Mouse (Mus musculus): ENCODE results near the gene Tubgcp6.

Tubgcp6 gene

DNA sequence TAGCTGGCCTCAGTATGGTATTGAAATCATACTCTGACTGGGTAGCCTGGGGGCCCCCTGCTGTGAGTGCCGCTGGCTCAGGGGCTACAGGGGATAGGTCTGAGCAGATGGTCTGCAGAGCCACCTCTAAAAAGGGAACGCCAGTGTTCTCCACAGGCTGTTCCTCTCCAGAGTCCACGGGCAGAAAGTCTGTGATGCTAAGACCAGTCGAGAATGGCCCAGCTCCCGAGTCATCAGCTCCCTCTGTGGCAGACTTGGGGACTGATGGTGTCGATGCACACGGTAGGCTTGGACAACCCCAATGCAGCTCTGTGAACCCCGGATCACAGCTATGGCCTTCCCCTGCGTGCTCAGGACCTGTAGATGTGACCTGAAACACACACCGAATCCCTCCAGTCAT lies 19.0 kb downstream of the Tubgcp6 start:
- no peak for DNase-seq (ENCODE audit: low spot score in 2 of 2)

DNA sequence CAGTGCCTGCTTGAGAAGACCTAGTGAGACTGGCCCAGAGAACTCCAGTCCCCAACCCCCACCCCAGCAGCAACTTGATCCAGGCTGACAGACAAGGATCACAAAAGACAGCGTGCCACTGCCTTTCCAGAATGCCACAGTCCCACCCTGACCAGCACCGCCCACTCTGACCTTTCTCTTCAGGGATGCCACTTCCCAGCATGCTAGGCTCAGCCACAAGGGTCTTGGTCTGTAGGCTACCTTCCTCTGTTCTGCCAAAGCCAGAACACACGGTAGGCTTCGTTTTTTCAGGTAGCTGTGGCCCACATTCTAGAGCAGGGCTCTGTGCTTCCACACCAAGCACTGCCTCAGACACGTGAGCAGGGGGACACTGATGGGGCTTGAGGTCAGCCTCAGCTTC lies 20.3 kb downstream of the Tubgcp6 start:
- no peak for DNase-seq (ENCODE audit: low spot score in 2 of 2)

DNA sequence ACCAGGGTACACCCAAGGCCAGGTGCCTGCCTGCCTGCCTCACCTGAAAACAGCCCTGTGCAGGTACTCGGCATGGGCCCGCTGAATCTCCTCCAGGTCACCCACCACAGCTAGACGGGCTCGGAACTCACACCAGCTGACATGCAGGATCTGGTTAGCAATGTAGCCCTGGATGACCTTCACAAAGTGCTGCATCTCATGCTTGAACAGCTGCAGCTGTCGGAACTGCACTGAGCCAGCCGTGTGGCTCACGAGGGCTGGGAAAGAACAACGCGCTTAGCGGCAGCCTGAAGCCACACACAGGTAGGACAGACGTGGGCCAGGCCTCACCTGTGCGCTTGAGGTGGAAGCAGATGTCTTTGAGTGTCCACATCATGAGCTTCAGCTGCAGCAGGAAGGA lies 22.1 kb downstream of the Tubgcp6 start:
- no peak for DNase-seq (ENCODE audit: low spot score in 2 of 2)

DNA sequence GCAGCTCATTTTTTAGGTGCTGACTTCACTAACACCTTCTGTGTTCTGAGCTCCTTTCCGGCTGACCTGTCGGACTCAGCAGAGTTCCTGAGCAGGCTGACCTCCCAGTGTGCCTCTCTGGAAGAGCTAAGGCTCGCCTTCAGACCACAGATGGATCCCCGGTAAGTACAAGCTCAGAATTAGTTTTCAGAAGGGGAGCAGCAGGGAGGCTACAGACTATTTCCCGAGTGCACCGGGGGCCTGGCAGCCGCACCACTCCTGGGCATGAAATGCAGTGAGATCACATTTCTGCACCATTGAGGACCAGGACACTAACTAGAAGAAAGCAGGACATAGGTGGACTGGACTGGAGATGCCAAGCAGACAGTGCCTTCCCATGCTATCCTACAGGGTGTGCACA lies 24.3 kb downstream of the Tubgcp6 start:
- no peak for DNase-seq (ENCODE audit: low spot score in 2 of 2)

DNA sequence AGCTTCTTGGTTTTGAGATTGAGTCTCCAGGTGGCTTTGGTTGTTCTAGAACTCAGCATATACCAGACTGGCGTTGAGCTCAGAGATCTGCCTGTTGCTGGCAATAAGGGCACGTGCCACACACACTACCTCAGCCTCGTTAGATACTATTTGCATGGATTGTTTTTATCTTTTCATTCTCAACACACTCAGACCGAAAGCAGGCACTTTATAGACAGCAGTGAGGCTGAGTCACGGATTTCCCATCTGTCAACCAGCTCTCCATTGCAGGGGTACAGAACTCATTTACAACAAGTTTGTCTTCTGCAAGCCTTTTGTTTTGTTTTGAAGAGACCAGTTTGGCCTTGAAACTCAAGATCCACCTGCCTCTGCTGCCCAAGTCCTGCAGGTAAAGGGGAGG lies 25.5 kb downstream of the Tubgcp6 start:
- DNase-seq (ENCODE audit: low spot score in 2 of 2), result no peak

DNA sequence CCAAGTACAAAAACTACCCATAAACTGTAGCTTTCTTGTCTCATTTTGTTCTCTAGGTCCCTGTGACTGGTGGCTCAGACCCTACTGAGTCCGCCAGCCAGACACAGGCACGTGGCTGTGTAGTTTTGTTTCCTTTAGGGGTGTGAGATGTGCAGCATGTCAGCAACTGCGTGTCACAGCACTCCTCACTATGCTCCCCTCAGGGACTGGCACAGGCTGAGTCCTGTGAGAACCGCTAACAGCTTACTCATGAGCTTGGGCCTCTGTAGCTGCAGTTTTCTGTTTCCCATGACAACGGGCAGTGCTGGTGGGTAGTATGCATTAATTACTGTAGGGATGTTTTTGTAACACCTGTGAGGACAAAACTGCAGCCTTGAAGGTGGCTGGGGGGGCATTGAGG lies 30.7 kb downstream of the Tubgcp6 start:
- no peak for DNase-seq (ENCODE audit: low spot score in 2 of 2)

DNA sequence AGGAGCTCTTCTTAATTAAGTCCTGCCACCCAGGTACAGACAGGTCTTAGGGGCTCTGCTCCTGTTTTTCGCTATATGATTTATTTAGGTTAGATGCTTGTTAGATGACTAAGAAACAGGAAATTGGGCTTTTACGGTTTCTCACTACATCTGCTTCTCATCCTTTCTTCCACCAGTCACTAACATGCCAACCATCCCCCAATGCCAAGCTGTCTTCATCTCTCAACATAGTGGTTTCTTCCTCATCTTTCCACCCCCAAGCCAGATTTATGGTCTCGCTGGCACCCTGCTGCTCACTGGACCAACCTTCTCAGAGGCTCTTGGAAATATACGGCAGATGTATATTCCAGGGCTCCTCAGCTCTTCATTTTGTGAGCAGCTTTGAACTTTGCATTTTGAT lies 32.2 kb downstream of the Tubgcp6 start:
- no peak for DNase-seq (ENCODE audit: low spot score in 2 of 2)

DNA sequence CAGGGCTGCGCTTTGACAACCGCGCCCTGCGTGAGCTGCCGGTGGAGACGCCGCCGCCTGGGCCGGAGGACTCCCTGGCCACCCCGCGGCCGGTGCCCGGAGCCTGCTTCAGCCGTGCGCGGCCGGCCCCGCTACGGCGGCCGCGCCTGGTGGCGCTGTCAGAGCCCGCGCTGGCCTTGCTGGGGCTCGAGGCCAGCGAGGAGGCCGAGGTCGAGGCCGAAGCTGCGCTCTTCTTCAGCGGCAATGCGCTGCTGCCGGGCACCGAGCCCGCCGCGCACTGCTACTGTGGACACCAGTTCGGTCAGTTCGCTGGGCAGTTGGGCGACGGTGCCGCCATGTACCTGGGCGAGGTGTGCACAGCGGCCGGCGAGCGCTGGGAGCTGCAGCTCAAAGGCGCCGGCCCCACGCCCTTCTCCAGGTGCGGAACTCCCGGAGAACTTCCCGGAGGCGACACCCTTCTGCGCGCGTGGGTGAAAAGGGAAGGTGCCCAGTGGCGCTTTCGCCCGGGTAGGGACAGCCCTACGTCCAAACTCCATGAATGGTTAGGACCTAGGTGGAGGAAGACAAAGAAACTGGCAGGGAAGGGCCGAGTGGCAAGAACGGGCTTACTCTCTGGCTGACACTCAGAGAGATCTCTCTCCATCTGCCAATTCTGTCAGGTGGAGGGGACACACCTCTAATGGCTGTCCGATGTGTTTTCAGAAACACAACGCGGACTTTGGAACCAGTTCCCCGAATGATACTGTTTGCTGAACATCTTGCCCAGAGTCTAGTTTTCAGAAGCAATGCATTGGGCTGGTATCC lies 33.5 kb downstream of the Tubgcp6 start:
- DNase-seq (ENCODE audit: low spot score in 2 of 2), result no peak

DNA sequence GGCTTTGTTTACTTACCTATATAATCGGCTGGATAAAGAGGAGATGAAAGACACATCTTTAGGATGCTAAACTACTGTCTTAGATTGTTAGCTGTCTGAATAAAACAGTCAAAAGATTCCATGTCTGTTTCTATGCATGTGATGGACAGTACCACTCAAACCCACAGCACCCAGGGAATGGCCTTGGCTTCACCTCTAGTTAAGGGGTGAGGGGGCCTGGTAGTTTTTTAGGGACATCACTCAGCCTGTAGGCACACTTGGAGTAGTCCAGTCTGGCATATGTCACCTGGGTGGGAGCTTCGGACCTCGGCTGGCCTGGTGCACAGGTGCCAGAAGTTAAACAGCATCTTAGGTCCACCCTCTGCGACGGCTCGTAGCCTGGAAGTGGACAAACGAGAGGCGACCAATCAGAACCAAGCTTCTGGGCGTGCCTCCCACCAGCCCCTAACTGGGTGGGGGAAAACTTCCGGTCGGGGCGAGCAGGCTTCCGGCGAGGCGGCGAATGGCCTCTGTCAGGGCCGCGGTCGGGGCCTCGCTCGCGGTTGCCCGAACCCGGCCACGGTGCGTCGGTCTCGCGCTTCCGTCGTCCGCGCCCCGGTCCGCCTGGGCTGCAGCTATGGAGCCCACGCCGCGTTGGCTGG lies 34.2 kb downstream of the Tubgcp6 start, which contains the start of gene Selenoo:
Gene Selenoo, plus strand, starts transcription at position 478 of the 641 bp plus-strand sequence.
- peak; percentile 90 to 93 for DNase-seq (ENCODE audit: low spot score in 2 of 2)

DNA sequence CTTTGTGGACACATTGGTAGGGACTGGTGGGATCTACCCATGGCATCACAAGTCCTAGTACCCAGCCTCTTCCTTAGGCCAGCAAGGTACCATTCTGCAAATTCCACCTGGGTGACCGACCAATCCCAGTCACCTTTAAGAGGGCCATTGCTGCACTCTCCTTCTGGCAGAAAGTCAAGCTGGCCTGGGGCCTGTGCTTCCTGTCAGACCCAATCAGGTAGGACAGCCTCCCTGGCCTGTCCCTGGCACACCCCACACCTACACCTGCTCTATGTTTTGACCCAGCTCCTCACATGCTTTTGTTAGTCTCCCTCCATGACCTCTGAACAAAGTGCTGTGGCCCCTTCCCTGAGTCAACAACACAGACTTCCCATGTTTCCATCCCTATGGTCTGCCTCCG lies 38.1 kb downstream of the Tubgcp6 start:
- DNase-seq (ENCODE audit: low spot score in 2 of 2), result no peak

DNA sequence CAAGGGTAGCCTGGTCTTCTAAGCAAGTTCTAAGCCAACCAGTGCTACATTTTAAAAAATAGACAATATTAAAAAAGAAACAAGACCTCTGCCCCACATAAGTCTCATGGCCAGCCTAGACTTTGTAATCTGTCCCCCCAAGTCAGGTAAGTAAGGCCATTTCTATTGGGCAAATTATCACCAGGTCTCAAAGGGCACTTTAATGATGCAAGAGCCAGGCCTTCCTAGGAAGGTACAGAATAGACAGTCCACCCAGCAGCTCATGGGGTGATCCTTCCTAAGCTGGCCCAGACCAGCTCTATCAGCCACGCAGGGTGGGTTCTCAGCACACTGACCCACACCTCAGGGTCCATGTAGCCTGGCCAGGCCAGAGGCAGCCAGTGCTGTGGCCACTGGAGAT lies 39.0 kb downstream of the Tubgcp6 start:
- no peak for DNase-seq (ENCODE audit: low spot score in 2 of 2)

DNA sequence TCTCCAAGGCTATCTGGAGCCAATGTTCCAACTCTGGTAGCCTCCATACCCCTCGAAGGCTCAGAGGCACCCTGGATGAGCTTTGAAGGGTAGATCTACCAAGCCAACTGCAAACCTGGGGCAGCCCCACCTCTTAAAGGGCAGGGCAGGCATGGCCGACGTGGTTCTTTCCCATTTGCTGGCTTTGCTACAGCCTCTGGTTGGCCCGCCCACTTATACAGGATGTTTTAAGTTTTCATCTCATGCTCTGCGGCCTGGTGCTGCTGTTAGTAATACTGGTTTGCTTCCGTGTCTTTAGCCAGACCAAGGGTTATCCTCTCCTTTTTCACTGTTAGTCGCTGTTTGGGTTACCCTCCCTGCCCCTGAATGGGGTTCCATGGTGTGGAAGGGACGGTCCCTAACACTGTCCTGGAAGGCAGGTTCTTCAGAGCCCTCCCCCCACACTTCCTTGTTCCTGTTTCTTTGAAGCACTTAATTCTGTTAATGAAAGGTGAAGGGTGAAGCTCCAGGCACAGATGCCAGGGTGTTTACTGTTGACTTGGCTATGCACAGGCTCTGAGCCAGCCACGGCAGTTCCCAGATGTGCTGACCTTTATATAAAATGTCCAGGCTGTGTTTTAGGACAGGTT lies 44.6 kb downstream of the Tubgcp6 start:
- DNase-seq (ENCODE audit: low spot score in 2 of 2), result peak; percentile 43 to 60

DNA sequence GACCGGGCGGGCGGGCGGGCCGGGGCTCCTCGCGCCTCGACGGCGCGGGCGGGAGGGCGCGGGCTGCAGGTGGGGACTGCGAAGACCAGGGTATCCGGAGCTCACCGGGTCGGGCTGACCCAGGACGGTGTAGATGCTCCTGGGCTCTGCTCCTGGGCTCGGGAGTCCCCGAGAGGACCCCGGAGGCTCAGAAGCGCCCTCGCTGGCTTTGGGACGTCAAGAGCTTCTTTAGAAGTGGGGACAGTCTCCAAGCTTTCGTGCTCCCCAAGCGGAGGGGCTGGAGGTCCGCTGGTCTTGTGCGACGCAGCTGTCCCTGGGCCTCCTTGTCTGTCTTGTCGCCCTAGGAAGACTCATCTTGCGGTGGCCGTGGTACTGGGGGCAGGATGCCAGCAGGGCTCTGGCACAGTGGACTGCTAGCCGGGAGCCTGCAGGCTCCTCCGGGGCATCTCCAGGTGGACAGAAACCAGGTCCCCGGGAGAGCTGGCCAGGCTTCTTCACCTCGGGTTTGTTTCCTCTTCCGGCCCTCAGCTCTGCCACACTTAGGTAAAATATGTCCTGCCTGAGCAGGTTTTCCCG lies 46.7 kb downstream of the Tubgcp6 start:
- peak; percentile 42 to 55 for DNase-seq (ENCODE audit: low spot score in 2 of 2)

DNA sequence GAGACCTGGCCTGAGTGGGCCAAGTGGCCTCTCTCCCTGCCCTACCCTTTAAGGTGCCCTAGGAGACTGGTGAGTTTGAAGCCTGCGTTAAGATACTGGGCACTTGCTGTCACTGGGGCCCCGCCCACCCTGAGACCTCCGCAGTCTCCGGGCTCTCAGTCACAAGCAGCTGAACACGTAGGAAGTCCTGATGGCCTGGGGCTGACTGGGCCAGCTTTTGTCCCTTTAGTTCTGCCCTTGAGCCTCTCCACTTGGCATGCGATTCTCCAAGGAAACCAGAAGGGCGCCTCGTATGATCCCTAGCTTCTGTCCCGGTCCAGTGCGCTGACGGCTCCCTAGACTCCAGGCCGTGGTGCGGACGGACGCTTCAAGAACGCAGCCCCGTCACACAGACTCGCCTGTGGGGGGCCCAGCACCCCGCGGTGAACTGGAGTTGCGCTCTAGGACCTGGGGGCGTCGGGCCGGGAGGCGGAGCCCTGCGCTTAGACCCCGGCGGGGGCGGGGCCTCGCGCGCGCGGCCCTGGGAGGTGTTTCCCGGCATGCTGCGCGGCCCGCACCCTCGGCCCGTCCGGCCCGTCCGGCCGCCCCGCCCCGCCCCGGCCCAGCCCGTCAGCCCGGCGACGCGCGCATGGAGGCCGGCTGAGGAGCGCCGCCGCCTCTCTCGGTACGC lies 47.3 kb downstream of the Tubgcp6 start:
- peak; percentile 90 to 91 for DNase-seq (ENCODE audit: low spot score in 2 of 2)

DNA sequence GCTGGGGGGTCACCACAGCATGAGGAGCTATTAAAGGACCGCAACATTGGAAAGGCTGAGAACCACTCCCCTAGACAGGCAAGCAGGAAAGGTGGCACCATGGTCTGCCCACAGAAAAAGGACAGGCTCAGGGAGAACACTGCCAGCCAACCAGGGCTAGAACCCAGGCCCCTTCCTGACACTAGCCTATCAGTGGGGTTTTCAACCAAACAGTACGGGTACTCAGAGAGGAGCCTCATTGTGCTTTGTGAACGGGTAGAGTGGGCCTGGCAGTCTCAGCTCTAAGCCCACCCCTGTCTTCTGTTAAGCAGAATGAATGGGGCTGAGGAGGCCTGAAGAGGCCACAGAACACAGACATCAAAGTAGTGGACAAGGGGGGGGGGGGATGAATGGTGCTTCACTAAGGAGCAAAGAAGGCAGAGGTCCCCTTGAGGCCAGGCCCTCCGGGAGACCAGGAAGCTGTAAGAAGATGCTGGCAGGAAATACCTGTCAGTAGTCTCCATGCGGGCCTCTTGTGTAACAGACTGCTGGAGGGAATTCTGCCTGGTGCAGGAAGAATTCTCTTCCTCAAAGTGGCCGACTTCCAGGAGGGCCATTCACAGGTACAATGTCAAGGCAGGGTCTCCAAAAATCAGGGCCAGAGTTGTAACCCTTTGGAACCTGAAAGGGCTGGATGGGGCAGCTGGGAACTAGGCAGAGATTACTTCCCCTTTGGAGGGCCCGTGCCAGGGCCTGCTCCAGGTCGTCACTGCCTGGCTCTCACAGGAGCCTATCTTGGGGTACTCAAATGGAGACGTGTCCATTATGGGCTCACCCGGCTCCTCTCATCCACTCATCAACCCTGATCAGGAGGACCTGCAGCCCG lies 48.1 kb downstream of the Tubgcp6 start, which contains the start of gene Trabd:
Gene Trabd, plus strand, starts transcription at position 512 of the 865 bp plus-strand sequence.
- peak in 1 of 2 experiments; percentile 48 for DNase-seq (ENCODE audit: low spot score in 2 of 2)

DNA sequence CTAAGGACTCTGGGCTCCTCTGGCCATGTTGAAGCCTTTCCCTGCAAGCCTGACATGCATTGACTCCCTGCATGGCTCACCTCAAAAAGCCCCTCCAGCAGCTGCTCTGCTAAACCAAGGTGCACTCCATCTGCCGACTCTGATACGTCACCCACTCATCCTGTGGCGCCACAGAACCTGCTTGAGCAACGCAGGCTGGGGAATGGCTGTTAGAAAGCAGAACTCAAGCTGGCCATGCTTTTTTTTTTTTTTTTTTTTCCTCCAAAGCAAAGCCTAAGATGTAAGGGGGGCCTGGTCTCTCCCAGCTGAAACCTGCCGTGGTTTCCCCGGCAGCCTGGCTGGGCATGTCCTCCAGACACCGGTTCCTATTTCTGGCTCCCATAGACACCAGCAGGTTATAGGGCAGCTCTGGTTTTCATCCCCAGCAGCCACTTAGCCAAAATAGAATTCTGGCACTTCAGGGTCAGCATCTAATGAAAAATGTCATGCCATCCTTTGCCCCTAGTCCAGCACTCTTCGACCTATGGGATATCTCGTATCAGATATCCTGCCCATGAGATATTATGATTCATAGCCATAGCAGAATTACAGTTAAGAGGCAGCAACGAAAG lies 48.8 kb downstream of the Tubgcp6 start:
- peak; percentile 50 to 67 for DNase-seq (ENCODE audit: low spot score in 2 of 2)

DNA sequence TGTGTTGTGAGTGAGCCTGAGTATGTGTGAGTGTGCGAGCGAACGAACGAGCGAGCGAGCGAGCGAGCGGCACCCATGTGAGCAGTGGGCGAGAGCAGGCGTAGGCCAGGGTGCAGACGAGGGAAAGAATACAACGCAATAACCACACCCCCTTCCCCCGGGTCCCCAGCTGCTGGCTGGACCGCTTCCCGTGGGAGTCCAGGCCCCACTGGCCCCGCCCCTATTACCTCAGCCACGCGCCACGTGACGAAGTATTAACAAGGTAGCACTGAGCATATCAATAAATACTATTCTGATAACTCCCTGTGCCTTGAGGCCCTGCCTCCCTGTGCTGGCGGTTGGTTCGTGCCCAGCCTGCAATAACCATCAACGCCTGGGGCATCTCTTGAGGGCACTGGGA lies 52.3 kb downstream of the Tubgcp6 start:
- no peak for DNase-seq (ENCODE audit: low spot score in 2 of 2)

DNA sequence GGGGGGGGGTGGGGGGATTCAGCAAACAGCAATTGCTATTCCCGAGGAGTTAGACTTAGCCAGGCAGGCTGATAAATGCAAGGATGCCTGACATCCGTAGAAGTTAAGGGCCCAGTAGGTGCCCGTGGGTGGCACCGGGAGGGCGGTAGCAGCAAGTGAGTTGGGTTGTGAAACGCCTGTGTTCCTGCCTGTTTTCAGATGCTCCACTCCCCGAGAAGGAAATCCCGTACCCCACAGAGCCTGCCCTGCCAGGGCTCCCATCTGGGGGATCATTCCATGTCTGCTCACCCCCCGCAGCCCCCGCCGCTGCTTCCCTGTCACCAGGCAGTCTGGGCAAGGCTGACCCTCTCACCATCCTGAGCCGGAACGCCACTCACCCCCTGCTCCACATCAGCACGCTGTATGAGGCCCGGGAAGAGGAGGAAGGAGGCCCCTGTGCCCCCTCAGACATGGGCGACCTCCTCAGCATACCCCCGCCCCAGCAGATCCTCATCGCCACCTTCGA lies 53.5 kb downstream of the Tubgcp6 start:
- no peak for DNase-seq (ENCODE audit: low spot score in 2 of 2)

DNA sequence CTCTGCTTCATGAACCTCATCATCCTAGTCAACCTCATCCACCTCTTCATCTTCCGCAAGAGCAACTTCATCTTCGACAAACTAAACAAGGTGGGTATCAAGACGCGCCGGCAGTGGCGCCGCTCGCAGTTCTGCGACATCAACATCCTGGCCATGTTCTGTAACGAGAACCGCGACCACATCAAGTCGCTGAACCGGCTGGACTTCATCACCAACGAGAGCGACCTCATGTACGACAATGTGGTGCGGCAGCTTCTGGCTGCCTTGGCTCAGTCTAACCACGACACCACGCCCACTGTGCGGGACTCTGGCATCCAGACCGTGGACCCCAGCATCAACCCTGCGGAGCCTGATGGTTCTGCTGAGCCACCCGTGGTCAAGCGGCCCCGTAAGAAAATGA lies 54.7 kb downstream of the Tubgcp6 start:
- DNase-seq (ENCODE audit: low spot score in 2 of 2), result no peak

DNA sequence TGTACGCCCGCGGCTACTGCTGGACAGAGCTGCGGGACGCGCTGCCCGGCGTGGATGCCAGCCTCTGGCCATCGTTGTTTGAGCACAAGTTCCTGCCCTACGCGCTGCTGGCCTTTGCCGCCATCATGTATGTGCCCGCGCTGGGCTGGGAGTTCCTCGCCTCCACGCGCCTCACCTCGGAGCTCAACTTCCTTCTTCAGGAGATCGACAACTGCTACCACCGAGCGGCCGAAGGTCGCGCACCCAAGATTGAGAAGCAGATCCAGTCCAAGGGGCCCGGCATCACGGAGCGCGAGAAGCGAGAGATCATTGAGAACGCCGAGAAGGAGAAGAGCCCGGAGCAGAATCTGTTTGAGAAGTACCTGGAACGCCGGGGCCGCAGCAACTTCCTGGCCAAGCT lies 55.3 kb downstream of the Tubgcp6 start:
- no peak for DNase-seq (ENCODE audit: low spot score in 2 of 2)

Data from heart, adult 9 months (tissue).